Mouse (Mus musculus): ENCODE measurements around the gene Ifnab.

DNA sequence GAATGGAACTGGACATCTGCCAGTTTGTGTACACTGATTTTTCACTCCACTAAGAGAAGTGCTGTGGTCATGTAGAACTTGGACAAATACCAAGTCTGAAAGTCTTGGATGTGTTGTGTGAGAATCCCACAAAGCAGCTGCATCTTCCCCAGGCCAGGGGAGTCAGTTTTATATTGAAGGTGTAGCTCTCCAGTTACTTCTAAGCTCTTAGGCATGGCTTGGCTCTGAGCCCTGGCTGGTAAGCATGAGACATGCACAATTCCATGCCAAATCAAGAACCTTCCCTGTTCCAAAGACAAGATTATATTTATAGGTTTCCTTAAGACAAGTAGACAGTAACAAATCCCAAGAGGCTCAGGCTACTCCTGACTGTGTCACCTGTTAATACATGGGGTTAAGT, 23.9 kb upstream of the Ifnab start:
- no peak for TF ChIP-seq POLR2A (IDR thresholded peaks at IDR 0.05; ENCODE audit: insufficient read depth, low read depth, low read length)
- TF ChIP-seq EP300 (IDR thresholded peaks at IDR 0.05; ENCODE audit: insufficient read depth, low read depth, low read length): no peak
